Mouse (Mus musculus) activated CD4-positive, CD25-positive, alpha-beta regulatory T cell, adult 4 months (primary cell): Measurements from ENCODE around the gene Smad9. TPM values are rescaled to one million over a fixed set of nuclear protein-coding genes. Genes with fewer than 3 reads are reported as not detected.
"Not testable (repeated sequence)": the region's sequence is repeated elsewhere in the genome, so short reads cannot be mapped to it uniquely, and the experiment has no call there.

Source experiments
- ATAC-seq: one replicate; pipeline ENCODE4 v1.8.0; 2017
- polyA plus RNA-seq, 2 experiments: library from polyadenylated mRNA; unstranded; fragments of 100-300 nt; shearing (Covaris generic); gene quantifications; one replicate each; pipeline ENCODE4 v1.2.1; 2017

Gene Smad9
- polyA plus RNA-seq, 2 experiments from 2014 or later = not detected

- ATAC-seq = no peak
Observed at GRCm38 (mm10) chr3:54757446-54757845, 2.1 kb downstream of the Smad9 start.

- no peak for ATAC-seq
Observed at GRCm38 (mm10) chr3:54759211-54759610, 3.8 kb downstream of the Smad9 start.

GRCm38 (mm10) chr3:54760321-54761115, 5.1 kb downstream of the Smad9 start:
- ATAC-seq = no peak

GRCm38 (mm10) chr3:54761258-54761657, 5.9 kb downstream of the Smad9 start:
- ATAC-seq = no peak

GRCm38 (mm10) chr3:54764418-54764817, 9.0 kb downstream of the Smad9 start:
- ATAC-seq = no peak

- ATAC-seq = not testable (repeated sequence)
Observed at GRCm38 (mm10) chr3:54765521-54765920, 10.1 kb downstream of the Smad9 start.

- no peak for ATAC-seq
Observed at GRCm38 (mm10) chr3:54766034-54766433, 10.7 kb downstream of the Smad9 start.

GRCm38 (mm10) chr3:54766811-54767210, 11.4 kb downstream of the Smad9 start:
- ATAC-seq = no peak

- ATAC-seq = no peak
Observed at GRCm38 (mm10) chr3:54768592-54768991, 13.2 kb downstream of the Smad9 start.

GRCm38 (mm10) chr3:54769349-54770275, 14.2 kb downstream of the Smad9 start:
- ATAC-seq = no peak

- ATAC-seq = no peak
Observed at GRCm38 (mm10) chr3:54773613-54774012, 18.2 kb downstream of the Smad9 start.

- ATAC-seq = no peak
Observed at GRCm38 (mm10) chr3:54775989-54776631, 20.7 kb downstream of the Smad9 start.

- ATAC-seq = no peak
Observed at GRCm38 (mm10) chr3:54790601-54791000, 35.2 kb downstream of the Smad9 start.

GRCm38 (mm10) chr3:54791822-54792677, 36.7 kb downstream of the Smad9 start:
- no peak for ATAC-seq

GRCm38 (mm10) chr3:54793762-54794161, 38.4 kb downstream of the Smad9 start:
- no peak for ATAC-seq

- ATAC-seq = no peak
Observed at GRCm38 (mm10) chr3:54795379-54795778, 40.0 kb downstream of the Smad9 start.

- ATAC-seq = no peak
Observed at GRCm38 (mm10) chr3:54795806-54796205, 40.4 kb downstream of the Smad9 start.

GRCm38 (mm10) chr3:54797211-54797610, 41.8 kb downstream of the Smad9 start:
- ATAC-seq = no peak

GRCm38 (mm10) chr3:54803713-54804112, 48.3 kb downstream of the Smad9 start:
- no peak for ATAC-seq

GRCm38 (mm10) chr3:54807061-54807661, 51.8 kb downstream of the Smad9 start:
- ATAC-seq = peak; percentile 41

GRCm38 (mm10) chr3:54807666-54808217, 52.4 kb downstream of the Smad9 start, which contains the start of gene Rfxap:
Gene Rfxap (minus strand): TSS chr3:54807791.
- peak; percentile 87 for ATAC-seq
